Comparison of ENCODE assay signal across 14 mouse cellular contexts in the genomic region with DNA sequence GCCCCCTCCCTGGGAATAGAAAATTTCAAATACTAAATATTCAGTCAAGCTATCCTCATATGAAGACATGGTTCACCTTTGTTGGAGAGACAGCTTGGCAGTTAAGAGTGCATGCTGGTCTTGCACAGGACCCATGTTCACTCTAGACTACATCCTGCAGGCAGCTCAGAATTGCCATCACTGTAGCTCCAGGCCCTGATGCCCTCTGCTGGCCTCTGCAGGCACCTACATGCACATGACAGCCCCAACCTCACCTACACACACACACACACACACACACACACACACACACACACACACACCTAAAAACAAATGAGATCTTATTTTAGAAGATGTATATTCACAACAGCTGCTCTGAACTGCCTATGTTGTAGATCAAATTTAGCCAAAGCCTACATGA. TPM values are rescaled to one million over a fixed set of nuclear protein-coding genes. Genes with fewer than 3 reads are reported as not detected.
DNase-seq lines count a peak whose midpoint lies in the region; ATAC-seq and TF ChIP-seq lines count a peak whose summit lies in the region.
"Had no signal": no experiment of that assay in that cellular context is flagged by ENCODE, and none has a peak within 500 bp of the region (broad histone marks: within the 10 kb centered on the region; RNA-seq: fewer than 3 reads in every experiment).

No protein-coding gene starts in this region.

- TF ChIP-seq RAD21 in CH12.LX (IDR thresholded peaks at IDR 0.05; ENCODE audit: low read depth, low read length): peak; percentile 7

- no peak overlapping the region for H3K4me3 ChIP-seq in liver, adult 2 months (ENCODE audit: insufficient read depth, low read depth, low read length)
- no peak overlapping the region for H3K4me3 ChIP-seq in CH12.LX (replicated peaks in 1 of 3; ENCODE audit: low read depth in 2 of 3, low read length in 2 of 3, poor library complexity in 1 of 3)
- H3K4me3 ChIP-seq in forebrain, embryonic 15.5 days: no peak overlapping the region
- H3K4me3 ChIP-seq: neural tube, embryonic 12.5 days had no signal

- ATAC-seq in neutrophil, adult 5-6 weeks (ENCODE audit: extremely low read depth, insufficient number of reproducible peaks, low FRiP score, poor library complexity, severe bottlenecking): 0 out of 2 replicates have a peak, but pooled peaks have one; percentile 33
- ATAC-seq in forebrain, embryonic 15.5 days (replicated peaks): no peak

- H3K4me2 ChIP-seq in CH12.LX (ENCODE audit: insufficient read depth, low read depth, poor library complexity, severe bottlenecking): no peak overlapping the region
- no peak overlapping the region for H3K4me2 ChIP-seq in forebrain, embryonic 15.5 days (replicated peaks)
- H3K4me2 ChIP-seq: neural tube, embryonic 12.5 days had no signal

- no peaks in the 10 kb centered on the region for H3K27me3 ChIP-seq in liver, adult 2 months (ENCODE audit: control insufficient read depth, insufficient read depth, low read length)
- no peaks in the 10 kb centered on the region for H3K27me3 ChIP-seq in CH12.LX (replicated peaks)
- H3K27me3 ChIP-seq in forebrain, embryonic 15.5 days: no peaks in the 10 kb centered on the region
- H3K27me3 ChIP-seq: neural tube, embryonic 12.5 days had no signal

- H3K9ac ChIP-seq in liver, adult 2 months (ENCODE audit: low read depth, low read length): no peak overlapping the region
- no peak overlapping the region for H3K9ac ChIP-seq in CH12.LX (ENCODE audit: insufficient read depth, low read depth)
- no peak overlapping the region for H3K9ac ChIP-seq in forebrain, embryonic 15.5 days (replicated peaks)
- H3K9ac ChIP-seq: neural tube, embryonic 12.5 days had no signal

- in situ Hi-C loops in CH12.LX (cut with MboI; ENCODE audit: low pct_ligation_motif_present, low pct_unique_long_range_greater_than_20kb, low sequenced_read_pairs): no loop called here

- no peaks in the 10 kb centered on the region for H3K79me2 ChIP-seq in liver, adult 2 months (ENCODE audit: control insufficient read depth, insufficient read depth, low read length)
- no peaks in the 10 kb centered on the region for H3K79me2 ChIP-seq in CH12.LX (replicated peaks; ENCODE audit: control insufficient read depth, extremely low read depth, insufficient read depth, poor library complexity, severe bottlenecking)

- H3K36me3 ChIP-seq in liver, adult 2 months (ENCODE audit: control insufficient read depth, insufficient read depth, low read length): peaks cover 6% of the 10 kb centered on the region; the same call in 1 of the 2 replicates
- peaks cover 7 to 52% of the 10 kb centered on the region in 2 experiments for H3K36me3 ChIP-seq in CH12.LX (replicated peaks in 1 of 2; ENCODE audit: control insufficient read depth in 1 of 2, insufficient read depth in 1 of 2, low read length in 1 of 2)
- H3K36me3 ChIP-seq in forebrain, embryonic 15.5 days: peaks cover 13% of the 10 kb centered on the region; the same call in 1 of the 2 replicates

- peak; percentile 56 for TF ChIP-seq CTCF in liver, adult 2 months (IDR thresholded peaks at IDR 0.05; ENCODE audit: low read depth, low read length)
- peak in 1 of 2 experiments; percentile 53; a peak in 2 of 4 replicates for TF ChIP-seq CTCF in CH12.LX (conservative IDR thresholded peaks at IDR 0.05 in 1 of 2, IDR thresholded peaks at IDR 0.05 in 1 of 2; ENCODE audit: low read depth in 2 of 2, low read length in 2 of 2)

- no peaks in the 10 kb centered on the region for H3K9me3 ChIP-seq in CH12.LX (replicated peaks; ENCODE audit: low read length)
- no peaks in the 10 kb centered on the region for H3K9me3 ChIP-seq in forebrain, embryonic 15.5 days
- H3K9me3 ChIP-seq: megakaryocyte, embryonic 14.5 days; neural tube, embryonic 12.5 days had no signal

- no peak for TF ChIP-seq EP300 in CH12.LX (IDR thresholded peaks at IDR 0.05; ENCODE audit: low read length)

- dilution Hi-C loops in CH12.LX (cut with MboI; ENCODE audit: extremely low pct_ligation_motif_present, extremely low pct_unique_long_range_greater_than_20kb, low sequenced_read_pairs): no loop called here

- H3K4me1 ChIP-seq in liver, adult 2 months (ENCODE audit: control insufficient read depth, insufficient read depth, low read length): no peaks in the 10 kb centered on the region
- H3K4me1 ChIP-seq in CH12.LX (ENCODE audit: control insufficient read depth in 1 of 2, insufficient read depth in 2 of 2): no peaks in the 10 kb centered on the region
- H3K4me1 ChIP-seq in forebrain, embryonic 15.5 days: no peaks in the 10 kb centered on the region
- H3K4me1 ChIP-seq: megakaryocyte, embryonic 14.5 days; neural tube, embryonic 12.5 days had no signal

- H3K27ac ChIP-seq in liver, adult 2 months (replicated peaks; ENCODE audit: insufficient read depth, low read depth, low read length): no peak overlapping the region
- no peak overlapping the region for H3K27ac ChIP-seq in CH12.LX (ENCODE audit: insufficient read depth, low read depth)
- no peak overlapping the region for H3K27ac ChIP-seq in forebrain, embryonic 15.5 days (replicated peaks)
- H3K27ac ChIP-seq: neural tube, embryonic 12.5 days had no signal

- TF ChIP-seq POLR2A in liver, adult 2 months (IDR thresholded peaks at IDR 0.05; ENCODE audit: extremely low read depth, insufficient read depth, low read length): no peak
- TF ChIP-seq POLR2A in CH12.LX (IDR thresholded peaks at IDR 0.05; ENCODE audit: low read depth, low read length): no peak

- no peak for DNase-seq in liver, adult 2 months (ENCODE audit: extremely low read depth, low read depth, low spot score)
- DNase-seq in liver (no peak), CH12.LX (ENCODE audit: extremely low read depth) (no peak)
- peak; percentile 41 for DNase-seq in T-cell, adult 2 months (ENCODE audit: low spot score)
- DNase-seq in neural tube, embryonic 10.5 days (ENCODE audit: extremely low spot score, low spot score): no peak
- no peak for DNase-seq in urinary bladder, postnatal 25 days (ENCODE audit: low spot score)
- DNase-seq: cerebellum, adult 8-10 months; heart, postnatal 14 days; kidney, adult 9 months; right cerebral cortex, postnatal 4 days had no signal

TF ChIP-seq in CH12.LX, 34 proteins besides CTCF, POLR2A, EP300 and RAD21:
- TF ChIP-seq ZKSCAN1 (IDR thresholded peaks at IDR 0.05; ENCODE audit: borderline replicate concordance, low read depth, low read length) (no peak), JUND (conservative IDR thresholded peaks at IDR 0.05; ENCODE audit: low read depth, low read length) (no peak), SMC3 (IDR thresholded peaks at IDR 0.05; ENCODE audit: low read depth, low read length) (peak; percentile 37), IRF4 (IDR thresholded peaks at IDR 0.05; ENCODE audit: low read depth, low read length) (no peak)

RNA-seq across cellular contexts. Expression of a gene that starts 31.1 kb away (rescaled TPM):
- 12.2 and 13.0 TPM in 2 replicates for total RNA-seq in liver, adult 2 months (2014; rRNA removed)
- polyA plus RNA-seq in liver, adult 2 months (2012; rRNA removed): 12.5 and 13.5 TPM in 2 replicates
- total RNA-seq in CH12.LX (2012; rRNA removed) (18.2 and 23.9 TPM in 2 replicates), CH12.LX (2014; rRNA removed) (7.3 and 9.5 TPM in 2 replicates)
- polyA plus RNA-seq in CH12.LX (2012; ENCODE audit: insufficient read length, low read depth): 11.4 and 12.2 TPM in 2 replicates
- 21.6 and 24.4 TPM in 2 replicates for total RNA-seq in neutrophil, adult 5-6 weeks (2017)
- polyA plus RNA-seq in forebrain, embryonic 15.5 days (2015; fragmentation: Nextera tagmentation; extraction: Ambion mirVana): 34.4 and 35.2 TPM in 2 replicates
